Mouse (Mus musculus) erythroblast, embryonic 14.5 days (primary cell): Measurements from ENCODE around the gene Ddah1. TPM values are rescaled to one million over a fixed set of nuclear protein-coding genes. Genes with fewer than 3 reads are reported as not detected.
"Not testable (repeated sequence)": the region's sequence is repeated elsewhere in the genome, so short reads cannot be mapped to it uniquely, and the experiment has no call there.

Experiments
- H3K27me3 ChIP-seq: 2 replicates; pipeline ENCODE4 v1.6.1; 2012; ENCODE audit warnings: inconsistent platforms; ENCODE audit not compliant: control insufficient read depth
- H3K36me3 ChIP-seq: 2 replicates; pipeline ENCODE4 v1.6.1; 2012; ENCODE audit warnings: mild to moderate bottlenecking, inconsistent platforms; ENCODE audit not compliant: control insufficient read depth
- H3K4me1 ChIP-seq: 2 replicates; pipeline ENCODE4 v1.6.1; 2012; ENCODE audit warnings: inconsistent platforms; ENCODE audit not compliant: control insufficient read depth
- H3K4me3 ChIP-seq: replicated peaks from 2 replicates; pipeline ENCODE3; 2012; ENCODE audit warnings: moderate library complexity, mild to moderate bottlenecking, inconsistent platforms
- H3K9me3 ChIP-seq: 2 replicates; pipeline ENCODE4 v1.6.1; 2012; ENCODE audit warnings: low read length, inconsistent platforms, mixed read lengths; ENCODE audit not compliant: control insufficient read depth
- GATA1 ChIP-seq: IDR thresholded peaks from 2 replicates; pipeline ENCODE4 v1.6.1; 2012; ENCODE audit warnings: low read length, inconsistent platforms, mixed read lengths
- TAL1 ChIP-seq: IDR thresholded peaks from 3 replicates; pipeline ENCODE4 v1.6.1; 2012; ENCODE audit warnings: low read length, inconsistent platforms, mixed read lengths
- polyA plus RNA-seq: library from polyadenylated mRNA; stranded (reverse); fragments of >175 nt; gene quantifications from 2 replicates; pipeline ENCODE4 v1.2.3, GENCODE M21; 2012

Gene Ddah1
- polyA plus RNA-seq, 1 experiment = 0.12 TPM

DNA sequence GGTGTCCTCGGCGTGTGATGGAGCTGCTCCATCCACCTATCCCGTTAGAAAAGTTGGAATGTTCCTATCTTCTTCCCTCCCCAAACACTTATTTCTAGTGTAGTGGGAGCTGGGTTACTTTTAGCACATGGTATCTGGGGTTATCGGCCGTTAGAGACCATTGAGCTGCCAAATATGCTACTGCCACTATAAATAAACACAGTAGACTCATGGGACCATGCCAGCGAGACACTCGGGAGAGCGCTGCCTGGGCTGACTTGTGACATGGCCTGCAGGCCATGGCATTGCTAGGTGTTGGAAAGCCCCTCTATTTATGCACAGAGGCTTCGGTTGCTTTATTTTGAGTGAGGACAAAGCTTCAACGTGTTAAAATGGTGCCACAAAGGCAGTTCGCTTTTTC is 139.3 kb downstream of the Ddah1 start:
- Histone ChIP-seq H3K36me3 (no peaks in the 10 kb centered on the region; the same call in 1 of the 2 replicates), H3K4me3 (no peak overlapping the region), H3K4me1 (no peaks in the 10 kb centered on the region), H3K9me3 (no peaks in the 10 kb centered on the region), H3K27me3 (no peaks in the 10 kb centered on the region)
- TF ChIP-seq TAL1 = no peak
- no peak for TF ChIP-seq GATA1

DNA sequence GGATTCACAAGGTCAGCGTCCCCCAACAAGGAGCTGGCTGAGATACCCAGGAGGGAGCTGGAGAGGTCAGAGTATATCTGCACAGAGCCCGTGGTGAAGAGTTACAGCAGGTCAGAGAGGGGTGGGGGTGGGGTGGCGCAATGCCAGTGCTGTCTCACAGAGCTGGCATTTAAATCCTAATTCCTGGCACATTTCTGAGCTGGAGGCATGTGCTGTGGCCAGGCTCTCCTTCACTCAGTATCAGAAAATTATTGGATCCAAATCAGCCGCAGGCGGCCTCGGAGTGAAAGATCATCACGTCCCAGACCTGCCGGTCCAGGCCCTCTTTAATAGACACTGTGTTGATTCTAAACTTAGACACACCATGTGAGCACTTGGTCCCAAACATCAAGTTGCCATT is 141.4 kb downstream of the Ddah1 start:
- Histone ChIP-seq H3K36me3 (no peaks in the 10 kb centered on the region; the same call in 1 of the 2 replicates), H3K27me3 (no peaks in the 10 kb centered on the region), H3K4me1 (no peaks in the 10 kb centered on the region), H3K4me3 (no peak overlapping the region), H3K9me3 (no peaks in the 10 kb centered on the region)
- no peak for TF ChIP-seq GATA1
- no peak for TF ChIP-seq TAL1

DNA sequence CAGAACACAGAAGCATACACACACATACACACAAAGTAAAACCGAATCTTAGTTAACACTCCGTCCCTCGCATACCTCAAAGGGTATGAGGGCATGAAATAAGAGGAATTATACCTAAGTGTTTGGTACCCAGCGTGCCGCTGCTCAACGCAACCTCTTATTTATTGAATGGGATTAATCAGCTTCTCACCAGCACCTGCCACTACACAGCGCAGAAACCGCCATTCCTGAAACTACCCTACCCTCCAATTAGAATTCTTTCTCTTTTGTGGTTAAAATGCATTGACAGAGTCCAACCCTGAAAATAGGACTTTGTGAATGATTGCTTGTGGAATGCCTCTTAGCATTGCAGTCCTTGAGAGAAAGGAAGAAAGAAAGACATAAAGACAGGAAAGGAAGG is 145.1 kb downstream of the Ddah1 start:
- Histone ChIP-seq H3K4me3 (no peak overlapping the region), H3K36me3 (no peaks in the 10 kb centered on the region), H3K4me1 (no peaks in the 10 kb centered on the region), H3K9me3 (no peaks in the 10 kb centered on the region), H3K27me3 (no peaks in the 10 kb centered on the region)
- no peak for TF ChIP-seq GATA1
- TF ChIP-seq TAL1 = no peak

DNA sequence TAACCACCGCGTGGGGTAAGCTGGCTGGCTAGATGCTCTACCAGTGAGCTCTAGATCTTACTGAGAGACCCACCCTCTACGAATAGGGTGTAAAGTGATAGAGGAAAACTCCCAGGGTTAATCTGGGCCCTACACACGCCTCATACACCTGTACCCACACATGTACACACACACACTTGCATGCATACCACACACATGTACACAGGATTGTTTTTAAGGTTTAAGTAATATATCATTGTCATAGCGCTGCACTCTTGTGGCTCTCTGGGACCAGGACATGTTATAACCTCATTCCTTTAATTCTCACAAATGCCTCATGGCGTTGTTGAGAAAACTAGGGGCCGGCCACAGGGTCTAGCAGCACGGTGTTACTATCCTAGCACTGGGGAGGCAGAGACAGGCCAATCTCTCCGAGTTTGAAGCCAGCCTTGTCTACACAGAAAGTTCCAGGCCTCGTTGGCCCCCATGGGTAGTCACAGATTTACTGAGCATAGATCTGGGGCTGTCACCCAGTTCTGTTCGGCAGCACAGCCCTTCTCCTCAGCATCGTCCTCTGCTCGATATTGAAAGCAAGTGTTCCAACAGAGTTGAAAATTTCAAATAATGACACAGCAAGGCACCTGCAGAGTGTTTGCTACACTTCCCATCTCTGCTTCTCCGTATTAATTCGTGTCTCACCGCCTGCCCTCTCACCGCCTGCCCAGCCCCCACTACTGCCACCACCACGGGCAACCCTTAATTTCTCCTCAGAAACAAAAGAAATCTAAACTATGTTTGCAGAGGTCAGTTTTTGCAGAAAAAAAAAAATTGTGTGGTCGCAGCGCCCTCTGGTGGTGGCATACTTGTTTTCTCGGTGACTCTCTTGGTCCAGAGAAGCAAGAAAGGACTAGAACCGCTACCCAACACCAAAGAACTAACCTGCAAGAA is 146.6 kb downstream of the Ddah1 start:
- no peak for TF ChIP-seq TAL1
- TF ChIP-seq GATA1 = no peak
- no peaks in the 10 kb centered on the region for H3K27me3 ChIP-seq
- H3K36me3 ChIP-seq = no peaks in the 10 kb centered on the region
- no peak overlapping the region for H3K4me3 ChIP-seq
- no peaks in the 10 kb centered on the region for H3K4me1 ChIP-seq
- no peaks in the 10 kb centered on the region for H3K9me3 ChIP-seq

DNA sequence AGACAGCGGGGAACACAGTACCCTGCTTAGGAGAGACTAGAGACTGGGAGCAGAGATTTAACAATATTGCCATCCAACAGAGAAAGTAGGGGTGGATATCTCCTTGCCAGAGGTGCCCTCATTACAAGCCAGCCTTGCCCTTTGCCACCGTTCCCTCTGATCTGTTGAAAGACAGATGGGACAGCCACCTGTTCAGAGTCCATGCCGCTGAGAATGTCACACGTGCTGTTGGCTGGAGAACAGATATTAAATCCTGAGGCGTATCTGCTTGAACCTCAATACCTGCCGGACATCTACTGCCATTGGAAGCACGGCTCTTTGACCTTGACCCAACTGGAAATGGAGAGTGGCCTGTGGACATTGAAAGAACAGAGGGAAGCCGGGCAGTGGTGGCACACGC is 148.1 kb downstream of the Ddah1 start:
- Histone ChIP-seq H3K36me3 (no peaks in the 10 kb centered on the region), H3K4me1 (no peaks in the 10 kb centered on the region), H3K4me3 (no peak overlapping the region), H3K27me3 (no peaks in the 10 kb centered on the region), H3K9me3 (no peaks in the 10 kb centered on the region)
- TF ChIP-seq TAL1 = no peak
- TF ChIP-seq GATA1 = no peak

DNA sequence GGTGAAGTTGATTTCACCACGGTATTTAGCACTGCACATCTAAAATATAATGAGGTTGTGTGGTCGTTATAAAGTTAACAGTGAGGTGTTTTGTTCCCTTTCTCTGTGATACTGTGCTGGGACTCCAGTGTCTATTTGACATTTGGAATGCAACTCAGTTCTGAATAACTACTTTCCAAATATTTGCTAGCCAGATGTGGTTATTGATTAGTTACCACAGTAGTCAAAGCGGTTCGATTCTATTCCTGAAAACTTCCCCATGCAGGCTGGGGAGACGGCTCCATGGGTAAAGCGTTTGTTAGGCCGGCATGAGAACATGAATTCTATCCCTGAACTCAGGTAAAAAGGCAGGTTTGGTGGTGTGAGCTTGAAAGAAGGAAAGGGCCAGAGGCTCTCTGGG is 154.0 kb downstream of the Ddah1 start:
- Histone ChIP-seq H3K27me3 (no peaks in the 10 kb centered on the region), H3K36me3 (no peaks in the 10 kb centered on the region), H3K9me3 (no peaks in the 10 kb centered on the region), H3K4me3 (no peak overlapping the region), H3K4me1 (no peaks in the 10 kb centered on the region)
- TF ChIP-seq GATA1 (no peak), TAL1 (no peak)

DNA sequence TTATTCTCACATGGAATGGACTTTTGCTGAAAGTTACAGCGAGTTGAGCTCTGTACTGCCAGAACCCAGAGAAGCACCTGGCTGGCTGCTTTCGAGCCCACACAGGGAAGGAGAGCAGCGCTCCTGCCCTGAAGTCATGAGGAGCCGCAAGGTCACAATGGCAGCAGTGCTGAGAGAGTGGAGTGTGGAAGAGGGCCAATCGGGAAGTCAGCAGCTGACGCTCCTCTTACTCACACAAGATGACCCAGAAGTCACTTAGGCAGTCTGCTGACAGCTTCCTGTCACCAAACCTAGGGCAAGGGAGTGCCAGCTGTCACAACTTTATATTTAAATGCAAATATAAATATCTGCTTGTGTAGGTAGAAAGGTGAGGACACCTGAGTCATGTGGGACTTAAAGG is 154.8 kb downstream of the Ddah1 start:
- Histone ChIP-seq H3K36me3 (no peaks in the 10 kb centered on the region), H3K4me1 (no peaks in the 10 kb centered on the region), H3K27me3 (no peaks in the 10 kb centered on the region), H3K4me3 (no peak overlapping the region), H3K9me3 (peaks cover under 1% of the 10 kb centered on the region; the same call in 1 of the 2 replicates)
- TF ChIP-seq TAL1 = no peak

DNA sequence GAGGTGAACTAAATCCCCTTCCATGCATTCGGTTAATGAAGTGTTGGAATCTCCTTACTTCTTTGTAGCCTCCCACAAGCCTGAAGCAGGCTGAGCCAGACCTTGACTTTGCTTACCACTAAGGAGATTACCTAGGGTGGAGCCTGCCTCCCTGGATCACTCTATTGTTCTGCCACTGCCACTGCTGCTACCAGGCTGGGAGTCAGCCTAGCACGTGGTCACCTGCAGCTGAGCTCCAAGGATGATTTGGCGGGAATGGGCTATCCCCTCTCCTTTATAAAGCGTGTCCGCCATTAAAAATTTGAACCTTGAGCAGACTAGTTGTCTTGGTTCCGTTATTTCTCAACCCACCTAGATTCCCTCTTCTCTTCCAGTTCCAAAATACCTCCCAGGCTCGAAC is 155.5 kb downstream of the Ddah1 start:
- not testable (repeated sequence) for H3K4me1 ChIP-seq, H3K9me3 ChIP-seq, H3K36me3 ChIP-seq, H3K4me3 ChIP-seq, H3K27me3 ChIP-seq

DNA sequence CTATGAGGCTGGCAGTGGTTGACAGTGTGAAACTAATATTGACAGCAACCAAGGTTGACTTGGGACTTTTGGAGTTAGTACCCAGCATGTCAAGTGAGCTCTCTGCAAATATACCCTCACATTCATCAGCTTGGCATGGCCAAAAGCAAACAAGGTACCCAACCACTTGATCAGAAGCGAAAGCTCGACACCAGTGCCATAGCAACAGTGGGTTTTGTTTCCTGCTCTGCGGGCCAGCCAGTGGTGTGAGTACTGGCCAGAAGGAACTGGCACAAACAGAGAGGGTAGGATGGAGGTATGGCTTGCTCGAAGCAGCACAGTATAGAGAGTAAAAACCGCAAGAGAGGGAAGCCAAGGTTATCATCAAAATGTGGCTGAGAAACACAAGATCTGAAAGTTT is 157.9 kb downstream of the Ddah1 start:
- Histone ChIP-seq H3K27me3 (no peaks in the 10 kb centered on the region), H3K4me3 (no peak overlapping the region)
- TF ChIP-seq TAL1 = no peak
- no peak for TF ChIP-seq GATA1

DNA sequence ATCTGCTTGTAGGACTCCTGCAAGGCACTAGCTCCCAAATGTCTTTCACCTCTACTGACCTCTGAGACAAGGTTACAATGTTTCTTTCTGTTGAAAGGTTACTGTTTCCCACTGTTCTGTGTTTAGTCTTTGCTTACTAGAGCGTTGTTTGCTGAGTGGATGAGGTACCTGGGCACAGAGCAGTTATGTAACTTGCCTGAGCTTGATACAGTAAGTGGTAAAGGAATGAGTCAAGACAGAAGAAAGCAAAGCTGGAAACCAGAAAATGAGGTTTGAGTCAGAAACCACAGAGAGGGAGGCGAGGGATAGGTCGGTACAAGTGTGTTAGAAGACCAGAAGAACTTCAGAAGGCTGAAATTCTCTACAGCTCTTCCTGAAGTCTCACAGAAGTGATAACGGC is 158.4 kb downstream of the Ddah1 start:
- Histone ChIP-seq H3K4me1 (no peaks in the 10 kb centered on the region), H3K27me3 (no peaks in the 10 kb centered on the region), H3K36me3 (no peaks in the 10 kb centered on the region), H3K4me3 (no peak overlapping the region), H3K9me3 (peaks cover 3% of the 10 kb centered on the region; the same call in 1 of the 2 replicates)
- no peak for TF ChIP-seq TAL1
- TF ChIP-seq GATA1 = no peak

More for the DNA sequence above, 157.9 kb downstream of the Ddah1 start:
- Histone ChIP-seq H3K36me3 (no peaks in the 10 kb centered on the region), H3K9me3 (peaks cover 3% of the 10 kb centered on the region; the same call in 1 of the 2 replicates), H3K4me1 (no peaks in the 10 kb centered on the region)
